Mouse (Mus musculus): Measurements from ENCODE around the gene Aff3. TPM values are rescaled to one million over a fixed set of nuclear protein-coding genes. Genes with fewer than 3 reads are reported as not detected.

Aff3 gene
- polyA plus RNA-seq, 1 experiment from 2014 or later, result 38.0 TPM

GRCm38 (mm10) chr1:38150086-38150485, 514.7 kb downstream of the Aff3 start:
- no peak overlapping the region for H3K9ac ChIP-seq
- H3K4me1 ChIP-seq, result no peaks in the 10 kb centered on the region
- ATAC-seq (replicated peaks), result no peak
- H3K4me3 ChIP-seq, result no peak overlapping the region
- 90% methylated on average over 5 of the region's 5 CpGs for WGBS
- no peaks in the 10 kb centered on the region for H3K27me3 ChIP-seq (replicated peaks)
- H3K4me2 ChIP-seq, result no peak overlapping the region
- no peaks in the 10 kb centered on the region for H3K9me3 ChIP-seq
- no peak overlapping the region for H3K27ac ChIP-seq
- H3K36me3 ChIP-seq (replicated peaks), result no peaks in the 10 kb centered on the region

DNA sequence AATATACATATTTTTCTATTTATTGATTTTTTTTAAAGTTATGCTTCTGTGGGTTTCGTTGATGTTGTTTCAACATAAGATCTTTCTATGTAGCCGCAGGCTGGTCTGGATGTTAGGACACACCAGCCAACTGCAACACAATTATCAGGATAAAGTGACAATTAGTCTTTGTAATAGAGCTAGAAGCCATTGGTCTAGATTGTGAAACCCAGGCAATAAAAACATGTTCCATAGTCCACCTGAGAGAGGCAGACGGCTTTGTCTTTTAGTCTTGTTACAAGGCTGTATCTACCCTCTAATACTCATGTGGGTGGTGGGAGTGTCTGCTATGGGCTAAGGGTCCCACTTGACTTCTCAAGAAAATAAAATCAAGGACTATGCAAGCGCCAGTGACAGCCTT, 518.7 kb downstream of the Aff3 start:
- Histone ChIP-seq H3K27me3 (replicated peaks) (no peaks in the 10 kb centered on the region), H3K4me3 (no peak overlapping the region), H3K4me1 (no peaks in the 10 kb centered on the region), H3K27ac (no peak overlapping the region), H3K4me2 (no peak overlapping the region), H3K36me3 (replicated peaks) (no peaks in the 10 kb centered on the region), H3K9ac (no peak overlapping the region), H3K9me3 (no peaks in the 10 kb centered on the region)
- WGBS, result 96% methylated on average over 4 of the region's 4 CpGs
- ATAC-seq (replicated peaks), result no peak

DNA sequence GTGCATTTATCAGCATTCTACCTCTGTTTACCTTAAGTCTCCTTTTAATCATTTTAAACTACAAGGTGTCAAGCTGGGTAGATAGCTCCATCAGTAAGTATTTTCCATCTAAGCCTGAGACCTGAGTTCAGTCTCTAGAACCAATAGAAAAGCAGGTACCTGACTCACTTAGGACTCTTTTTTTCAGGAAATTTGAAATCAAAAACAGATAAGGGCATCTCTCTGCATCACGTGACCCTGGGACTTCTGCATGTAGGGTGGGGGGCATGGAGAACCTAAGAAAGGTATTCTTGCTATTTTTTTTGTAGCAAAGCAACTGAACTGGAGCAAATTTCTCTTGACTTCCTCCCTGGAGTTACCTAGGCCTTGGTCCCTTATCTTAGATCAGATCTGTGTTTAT, 523.4 kb downstream of the Aff3 start:
- Histone ChIP-seq H3K9ac (no peak overlapping the region), H3K9me3 (no peaks in the 10 kb centered on the region), H3K36me3 (replicated peaks) (no peaks in the 10 kb centered on the region), H3K4me3 (no peak overlapping the region), H3K27me3 (replicated peaks) (no peaks in the 10 kb centered on the region), H3K4me1 (no peaks in the 10 kb centered on the region), H3K27ac (no peak overlapping the region), H3K4me2 (no peak overlapping the region)
- 91% methylated on average over 1 of the region's 1 CpGs for WGBS
- no peak for ATAC-seq (replicated peaks)

- Histone ChIP-seq H3K36me3 (replicated peaks) (no peaks in the 10 kb centered on the region), H3K4me1 (no peaks in the 10 kb centered on the region), H3K4me3 (no peak overlapping the region), H3K27me3 (replicated peaks) (no peaks in the 10 kb centered on the region), H3K9me3 (no peaks in the 10 kb centered on the region), H3K4me2 (no peak overlapping the region), H3K27ac (no peak overlapping the region), H3K9ac (no peak overlapping the region)
- no peak for ATAC-seq (replicated peaks)
- WGBS, result 93% methylated on average over 2 of the region's 2 CpGs
Measured at GRCm38 (mm10) chr1:38140911-38141310, 523.8 kb downstream of the Aff3 start.

DNA sequence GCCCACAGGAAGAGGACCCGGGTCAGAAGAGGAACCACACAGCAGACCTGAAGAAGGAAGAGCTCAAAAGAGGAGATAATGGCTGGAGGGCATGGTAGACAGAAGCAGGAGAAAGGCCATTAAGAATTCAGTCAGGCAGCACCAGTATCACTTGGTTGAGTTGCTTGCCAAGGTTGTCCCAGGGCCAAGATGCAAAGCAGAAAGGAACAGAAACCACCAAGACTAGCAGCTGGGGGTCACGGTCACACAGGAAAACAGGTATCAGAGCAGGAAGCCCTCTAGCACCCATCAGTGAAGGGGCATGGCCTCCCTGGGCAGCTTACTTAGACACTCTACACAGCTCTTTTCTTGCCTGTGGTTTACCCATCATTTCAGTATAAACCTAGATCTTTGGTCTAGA, 525.4 kb downstream of the Aff3 start:
- Histone ChIP-seq H3K36me3 (replicated peaks) (no peaks in the 10 kb centered on the region), H3K9ac (no peak overlapping the region), H3K4me1 (no peaks in the 10 kb centered on the region), H3K27ac (no peak overlapping the region), H3K9me3 (no peaks in the 10 kb centered on the region), H3K4me2 (no peak overlapping the region), H3K4me3 (no peak overlapping the region), H3K27me3 (replicated peaks) (no peaks in the 10 kb centered on the region)
- WGBS, result 73% methylated on average over 2 of the region's 2 CpGs
- no peak for ATAC-seq (replicated peaks)

- ATAC-seq (replicated peaks), result no peak
Measured at GRCm38 (mm10) chr1:38132942-38133341, 531.8 kb downstream of the Aff3 start.

DNA sequence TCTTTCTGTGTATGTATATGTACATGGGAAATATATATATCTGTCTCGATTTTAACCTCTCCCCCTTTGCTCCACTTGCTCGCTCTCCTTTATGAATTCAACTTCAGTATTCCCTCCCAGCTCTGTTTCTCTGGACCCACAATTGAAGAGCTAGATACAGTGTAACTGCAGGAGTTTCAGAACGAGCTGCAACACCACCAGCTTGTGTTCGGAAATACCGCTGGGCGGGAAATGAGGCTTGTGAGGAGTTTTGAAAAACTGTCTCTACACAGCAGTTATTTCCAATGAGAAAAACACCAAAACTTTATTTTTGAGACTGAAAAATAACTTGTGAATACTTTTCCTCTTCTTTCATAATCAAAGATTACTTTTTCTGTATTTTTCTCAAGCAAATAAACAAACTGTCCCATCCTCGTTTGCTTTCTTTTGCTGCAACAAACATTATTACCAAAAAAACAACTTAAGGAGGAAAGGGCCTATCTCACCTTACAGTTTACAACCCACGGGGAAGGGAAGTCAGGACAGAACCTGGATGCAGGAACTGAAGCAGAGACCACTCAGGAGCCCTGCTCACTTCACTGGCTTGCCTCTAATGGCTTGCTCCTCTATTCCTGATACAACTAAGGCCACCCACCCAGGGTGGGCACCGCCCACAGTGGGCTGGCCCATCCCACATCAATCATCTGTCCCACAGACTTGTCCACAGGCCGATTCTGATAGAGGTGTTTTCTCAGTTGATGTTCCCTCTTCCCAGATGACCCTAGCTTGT, 533.9 kb downstream of the Aff3 start:
- no peak for ATAC-seq (replicated peaks)

More at GRCm38 (mm10) chr1:38132942-38133341, 531.8 kb downstream of the Aff3 start:
- peaks cover 15% of the 10 kb centered on the region for H3K4me1 ChIP-seq
- H3K9me3 ChIP-seq, result no peaks in the 10 kb centered on the region
- 70% methylated on average over 6 of the region's 6 CpGs for WGBS
- H3K27ac ChIP-seq, result no peak overlapping the region
- no peak overlapping the region for H3K9ac ChIP-seq
- no peaks in the 10 kb centered on the region for H3K36me3 ChIP-seq (replicated peaks)
- no peaks in the 10 kb centered on the region for H3K27me3 ChIP-seq (replicated peaks)
- H3K4me3 ChIP-seq, result no peak overlapping the region
- H3K4me2 ChIP-seq, result no peak overlapping the region

DNA sequence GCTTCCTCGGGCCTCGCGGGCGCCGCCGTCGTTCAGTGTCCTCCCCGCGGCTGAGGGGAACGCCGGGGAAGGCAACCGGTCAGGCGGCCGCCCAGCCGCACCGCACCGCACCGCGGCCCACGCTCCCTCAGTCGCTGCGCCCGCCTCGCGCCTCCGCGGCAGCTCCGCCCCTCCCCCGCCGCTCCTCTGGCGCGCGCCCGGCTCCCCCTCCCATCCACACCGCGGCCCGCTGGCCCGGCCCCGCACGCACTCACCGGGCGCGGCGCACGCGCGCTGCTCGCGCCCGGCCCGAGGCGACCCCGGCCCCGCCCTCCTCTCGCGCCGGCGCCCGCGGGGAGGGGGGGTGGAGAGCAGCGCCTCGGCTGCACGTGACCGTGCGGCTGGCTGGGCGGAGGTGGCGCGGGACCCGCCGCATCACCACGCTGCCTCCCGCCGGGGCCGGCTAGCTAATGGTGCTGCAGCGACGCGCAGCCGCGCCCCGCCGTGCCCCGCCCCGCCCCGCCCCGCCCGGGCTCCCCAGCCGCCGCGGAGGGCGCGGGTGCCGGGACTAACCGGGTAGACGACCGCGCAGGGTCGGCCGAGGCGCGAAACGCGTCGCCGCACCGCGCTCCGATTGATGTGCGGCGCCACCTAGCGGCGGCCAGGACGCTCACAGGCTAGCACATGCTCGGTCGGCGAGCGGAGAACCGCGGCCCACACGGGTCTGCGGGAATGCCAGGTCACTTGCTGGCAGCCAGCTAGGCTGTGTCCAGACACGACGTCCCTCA, 535.1 kb downstream of the Aff3 start, which contains the start of gene Rev1:
Rev1 (minus strand) TSS at position 301 of the 767 bp plus-strand sequence.
- 0% methylated on average over 56 of the region's 122 CpGs for WGBS

More for the DNA sequence above, 533.9 kb downstream of the Aff3 start:
- Histone ChIP-seq H3K4me1 (peaks cover 29% of the 10 kb centered on the region), H3K9ac (no peak overlapping the region), H3K36me3 (replicated peaks) (no peaks in the 10 kb centered on the region), H3K27ac (peak overlapping the region; percentile 96), H3K4me3 (no peak overlapping the region; the same call in 1 of the 2 replicates), H3K4me2 (peak overlapping the region; percentile 72), H3K27me3 (replicated peaks) (no peaks in the 10 kb centered on the region), H3K9me3 (no peaks in the 10 kb centered on the region)
- WGBS, result 60% methylated on average over 10 of the region's 10 CpGs

DNA sequence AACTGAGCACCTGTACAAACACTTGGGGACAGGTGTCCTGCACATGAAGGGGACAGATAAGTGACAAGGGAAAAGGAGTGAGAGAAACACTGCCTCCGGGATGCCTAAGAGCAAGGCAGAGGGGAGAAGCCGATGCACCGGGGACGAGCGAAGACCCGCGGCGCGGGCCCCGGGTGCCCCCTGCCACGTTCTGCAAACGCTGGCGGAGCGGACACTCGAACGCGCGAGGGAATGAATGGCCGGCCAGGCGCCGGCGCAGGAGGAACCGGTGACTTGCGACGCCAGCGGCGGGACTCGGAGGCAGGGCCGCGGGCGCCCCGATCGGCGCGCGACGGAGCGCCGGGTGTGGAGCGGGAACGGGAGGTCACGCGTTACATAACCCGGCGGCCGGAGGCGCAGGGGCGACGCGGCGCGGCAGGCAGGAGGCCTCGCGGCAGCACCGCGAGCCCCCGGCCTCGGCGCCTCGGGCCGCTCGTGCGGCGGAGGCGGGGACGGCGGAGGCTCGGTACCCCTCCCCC, 535.8 kb downstream of the Aff3 start:
- no peaks in the 10 kb centered on the region for H3K36me3 ChIP-seq (replicated peaks)
- no peaks in the 10 kb centered on the region for H3K27me3 ChIP-seq (replicated peaks)
- H3K9me3 ChIP-seq, result no peaks in the 10 kb centered on the region
- under 1% methylated on average over 35 of the region's 68 CpGs for WGBS
- H3K27ac ChIP-seq, result peak overlapping the region; percentile 96
- peaks cover 29% of the 10 kb centered on the region for H3K4me1 ChIP-seq
- no peak; the same call in 1 of the 2 replicates for ATAC-seq (replicated peaks)
- H3K4me2 ChIP-seq, result peak overlapping the region; percentile 72
- H3K4me3 ChIP-seq, result peak overlapping the region; percentile 63
- peak overlapping the region; percentile 60 for H3K9ac ChIP-seq

More for the DNA sequence above, 535.1 kb downstream of the Aff3 start, which contains the start of gene Rev1:
- peak within 1 kb of the TSS; percentile 60 for H3K9ac ChIP-seq
- no peaks in the 10 kb centered on the region for H3K9me3 ChIP-seq
- peak within 1 kb of the TSS; percentile 96 for H3K27ac ChIP-seq
- H3K27me3 ChIP-seq (replicated peaks), result no peaks in the 10 kb centered on the region
- peak within 1 kb of the TSS; percentile 72 for H3K4me2 ChIP-seq
- no peaks in the 10 kb centered on the region for H3K36me3 ChIP-seq (replicated peaks)
- H3K4me3 ChIP-seq, result peak within 1 kb of the TSS; percentile 63
- peaks cover 29% of the 10 kb centered on the region for H3K4me1 ChIP-seq
- ATAC-seq (replicated peaks), result peak; percentile 95

Other genes with a start within 250 kb of the Aff3 start
- 22.2 and 26.4 TPM in 2 replicates for gene Lonrf2, start 171.8 kb upstream of the Aff3 start, polyA plus RNA-seq (2015; fragmentation: Nextera tagmentation; extraction: Ambion mirVana)
- 65.1 and 65.9 TPM in 2 replicates for gene Chst10, start 233.2 kb upstream of the Aff3 start, polyA plus RNA-seq (2015; fragmentation: Nextera tagmentation; extraction: Ambion mirVana)

All from midbrain, embryonic 15.5 days (tissue).